Mouse (Mus musculus) lung, adult 2 months (tissue): Measurements from ENCODE around the gene Pld4. TPM values are rescaled to one million over a fixed set of nuclear protein-coding genes. Genes with fewer than 3 reads are reported as not detected.

Experiments
- DNase-seq: peaks from one replicate; pipeline ENCODE4 v3.0.0; 2022
- H3K4me1 ChIP-seq: fragments of 200-500 bp; 2 replicates; pipeline ENCODE4 v1.6.1; 2011; ENCODE audit warnings: low read length; ENCODE audit not compliant: control insufficient read depth, insufficient read depth
- H3K4me3 ChIP-seq: fragments of 200-500 bp; replicated peaks from 2 replicates; pipeline ENCODE3; 2011; ENCODE audit warnings: low read depth, mild to moderate bottlenecking, control low read depth, low read length; ENCODE audit errors: extremely low read depth
- CTCF ChIP-seq: fragments of 200-500 bp; IDR thresholded peaks from 2 replicates; pipeline ENCODE4 v1.5.1; 2011; ENCODE audit warnings: mild to moderate bottlenecking, low read length, control low read depth; ENCODE audit not compliant: insufficient read depth
- POLR2A ChIP-seq: fragments of 200-500 bp; IDR thresholded peaks from 2 replicates; pipeline ENCODE4 v1.6.1; 2011; ENCODE audit warnings: low read depth, mild to moderate bottlenecking, control low read depth, low read length, borderline replicate concordance; ENCODE audit errors: extremely low read depth
- WGBS: fragments of 180-500 bp; shearing (Covaris S2); methylation state at CpG from one replicate; pipeline ENCODE4 v1.1.7; 2018; 5-methylcytosine and 5-hydroxymethylcytosine counted together
- polyA plus RNA-seq: library from polyadenylated mRNA; depleted of rRNA; stranded (reverse); fragments of >200 nt; gene quantifications from 2 replicates; pipeline ENCODE4 v1.2.3, GENCODE M21; 2012

Gene Pld4
- polyA plus RNA-seq, 1 experiment = 90.1 TPM

DNA sequence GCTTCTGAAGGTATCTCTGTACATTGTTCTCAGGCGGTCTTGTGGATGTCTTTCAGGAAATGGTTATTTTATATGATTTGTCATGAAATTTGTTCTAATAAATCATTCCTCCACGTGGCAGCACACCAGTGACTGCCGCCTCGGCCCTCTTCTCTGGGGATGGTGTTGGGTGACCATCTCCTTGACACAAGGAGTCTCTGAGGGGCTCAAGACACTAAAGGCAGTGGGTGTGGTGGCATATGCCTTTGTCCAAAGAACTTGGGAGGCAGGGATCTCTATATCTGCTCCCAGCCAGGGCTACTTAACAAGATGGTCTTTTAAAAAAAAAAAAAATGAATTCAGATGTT is 14.0 kb upstream of the Pld4 start:
- Histone ChIP-seq H3K4me3 (no peak overlapping the region), H3K4me1 (no peaks in the 10 kb centered on the region; the same call in 1 of the 2 replicates)
- TF ChIP-seq CTCF = no peak
- TF ChIP-seq POLR2A = no peak
- WGBS = 80% methylated on average over 4 of the region's 4 CpGs
- no peak for DNase-seq

DNA sequence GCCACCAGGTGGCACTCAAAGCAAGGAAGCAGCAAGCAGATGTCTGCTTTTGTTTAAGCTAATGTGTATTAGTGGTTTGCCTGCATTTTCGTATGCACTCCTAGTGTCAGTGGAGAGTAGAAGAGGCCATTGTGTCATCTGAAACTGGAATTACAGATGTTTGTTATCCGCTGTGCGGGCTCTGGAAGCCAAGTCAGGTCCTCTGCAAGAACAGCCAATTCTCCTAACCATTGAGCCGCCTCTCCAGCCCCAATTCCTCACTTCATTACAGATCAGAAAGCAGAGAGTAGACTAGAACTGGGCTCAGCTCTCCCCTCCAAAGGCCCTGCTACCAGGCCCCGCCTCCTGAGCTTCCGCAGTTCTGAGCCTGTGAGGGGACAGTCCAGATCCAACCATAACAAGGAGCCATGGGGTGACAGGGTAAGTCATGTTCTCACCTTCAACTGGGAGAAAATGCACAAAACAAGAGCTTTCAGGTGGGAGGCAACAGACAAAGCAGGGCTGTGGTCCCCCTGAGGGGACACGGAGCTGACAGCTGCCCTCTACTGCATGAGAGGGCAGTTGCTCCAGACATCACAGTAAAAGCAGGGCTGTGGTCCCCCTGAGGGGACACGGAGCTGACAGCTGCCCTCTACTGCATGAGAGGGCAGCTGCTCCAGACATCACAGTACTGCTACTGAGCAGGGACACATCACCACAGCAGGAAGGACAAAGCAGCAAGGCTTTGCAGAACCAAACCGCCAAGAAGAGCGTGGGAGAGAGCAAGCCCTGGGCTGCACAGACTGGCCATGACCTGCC is 13.4 kb upstream of the Pld4 start:
- TF ChIP-seq POLR2A (no peak), CTCF (peak; percentile 16; the same call in 1 of the 2 replicates)
- no peak for DNase-seq
- Histone ChIP-seq H3K4me3 (no peak overlapping the region), H3K4me1 (no peaks in the 10 kb centered on the region; the same call in 1 of the 2 replicates)
- WGBS = 33% methylated on average over 10 of the region's 10 CpGs

DNA sequence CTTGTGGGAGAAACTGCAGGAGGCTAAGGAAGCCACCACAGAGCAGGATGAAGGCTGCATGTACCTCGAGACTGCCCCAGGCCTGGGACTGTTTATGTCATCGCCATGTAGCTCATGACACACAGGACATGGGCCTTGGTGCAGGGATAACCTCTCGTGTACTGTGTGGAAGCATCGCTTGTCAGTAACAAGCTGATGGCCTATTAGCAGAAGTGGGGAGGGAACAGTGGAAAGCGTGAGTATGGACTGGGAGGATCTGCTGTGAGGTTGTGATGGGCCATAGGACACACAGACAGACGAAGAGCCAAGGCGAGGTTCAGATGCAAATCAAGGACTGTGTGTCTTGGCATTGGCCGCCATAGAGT is 12.9 kb upstream of the Pld4 start:
- Histone ChIP-seq H3K4me3 (no peak overlapping the region), H3K4me1 (no peaks in the 10 kb centered on the region; the same call in 1 of the 2 replicates)
- WGBS = 77% methylated on average over 8 of the region's 8 CpGs
- TF ChIP-seq CTCF (no peak), POLR2A (no peak)
- no peak for DNase-seq

DNA sequence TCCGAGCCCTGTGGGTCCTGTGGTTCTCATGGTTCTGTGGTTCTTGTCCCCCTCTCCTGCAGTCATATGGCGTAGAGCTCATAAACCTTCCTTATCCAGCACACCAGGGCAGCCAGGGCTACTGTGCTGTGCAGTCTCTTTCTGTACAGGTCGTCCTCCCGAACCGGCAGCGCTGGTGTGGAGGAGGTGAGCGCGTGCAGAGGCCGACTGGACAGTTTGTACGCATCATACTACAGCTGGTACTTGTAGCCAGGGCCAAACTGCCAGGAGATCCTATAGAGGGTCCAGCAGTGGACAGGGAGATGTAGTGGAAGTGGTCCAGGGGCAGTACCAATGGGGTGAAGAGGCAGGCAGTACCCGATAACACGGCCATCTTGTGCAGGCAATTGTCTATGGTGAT is 9.5 kb upstream of the Pld4 start:
- no peak overlapping the region for H3K4me3 ChIP-seq
- TF ChIP-seq CTCF = no peak
- TF ChIP-seq POLR2A = no peak
- no peaks in the 10 kb centered on the region; the same call in 1 of the 2 replicates for H3K4me1 ChIP-seq
- 78% methylated on average over 12 of the region's 12 CpGs for WGBS
- no peak for DNase-seq

DNA sequence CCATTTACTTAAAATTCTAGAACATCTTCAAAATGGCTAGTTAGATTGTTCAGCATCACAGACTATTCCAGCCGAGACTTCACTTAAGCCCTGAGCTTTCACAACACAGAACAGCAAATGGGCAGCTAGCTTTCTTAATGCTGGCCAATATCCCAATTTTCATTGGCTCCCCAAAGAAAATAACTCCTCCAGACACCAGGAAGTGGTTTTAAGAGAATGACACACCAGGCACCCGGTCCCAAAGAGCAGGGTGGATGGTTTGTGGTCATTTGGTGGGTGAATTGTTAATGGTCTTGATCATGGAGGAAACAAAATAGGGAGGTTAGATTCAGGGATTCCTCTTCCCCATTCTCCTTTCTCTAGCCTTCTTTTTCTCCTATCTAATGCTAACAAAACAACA is 8.1 kb upstream of the Pld4 start:
- WGBS = 32% methylated on average over 2 of the region's 2 CpGs
- no peak overlapping the region for H3K4me3 ChIP-seq
- no peaks in the 10 kb centered on the region for H3K4me1 ChIP-seq
- no peak for TF ChIP-seq POLR2A
- TF ChIP-seq CTCF = no peak
- no peak for DNase-seq

GRCm38 (mm10) chr12:112755900-112756299 is 4.6 kb upstream of the Pld4 start:
- no peak overlapping the region for H3K4me3 ChIP-seq
- H3K4me1 ChIP-seq = no peaks in the 10 kb centered on the region
- DNase-seq = no peak
- 63% methylated on average over 4 of the region's 4 CpGs for WGBS
- TF ChIP-seq POLR2A = no peak
- TF ChIP-seq CTCF = no peak

GRCm38 (mm10) chr12:112757896-112758295 is 2.6 kb upstream of the Pld4 start:
- TF ChIP-seq POLR2A (no peak), CTCF (no peak)
- Histone ChIP-seq H3K4me3 (no peak overlapping the region), H3K4me1 (no peaks in the 10 kb centered on the region)
- no peak for DNase-seq
- 83% methylated on average over 5 of the region's 5 CpGs for WGBS

DNA sequence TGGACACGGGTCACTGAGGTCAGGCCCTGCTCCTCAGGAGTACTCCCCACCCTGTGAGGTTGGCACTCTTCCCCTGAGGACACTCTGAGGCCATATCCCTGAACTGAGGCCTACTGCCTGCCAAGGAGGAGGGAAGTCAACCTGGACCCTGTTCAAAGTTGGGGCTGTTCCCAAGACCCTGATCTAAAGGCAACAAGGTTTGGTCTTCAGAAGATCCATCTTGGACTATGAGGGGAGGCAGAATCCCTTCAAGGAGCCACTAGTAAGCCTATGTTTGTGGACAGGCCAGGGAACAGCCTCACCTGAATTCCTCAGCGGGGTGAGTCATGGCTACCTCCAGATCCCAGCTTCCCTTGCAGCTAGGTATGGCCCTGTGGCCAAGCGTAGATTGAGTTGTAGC is 984 bp upstream of the Pld4 start:
- DNase-seq = no peak
- WGBS = 89% methylated on average over 3 of the region's 3 CpGs
- H3K4me3 ChIP-seq = no peak overlapping the region
- H3K4me1 ChIP-seq = no peaks in the 10 kb centered on the region
- TF ChIP-seq CTCF = no peak
- TF ChIP-seq POLR2A = no peak

GRCm38 (mm10) chr12:112761411-112761810 is 956 bp downstream of the Pld4 start:
- H3K4me3 ChIP-seq = no peak overlapping the region
- TF ChIP-seq POLR2A (no peak), CTCF (no peak)
- DNase-seq = peak; percentile 2
- 65% methylated on average over 4 of the region's 4 CpGs for WGBS
- H3K4me1 ChIP-seq = no peaks in the 10 kb centered on the region

DNA sequence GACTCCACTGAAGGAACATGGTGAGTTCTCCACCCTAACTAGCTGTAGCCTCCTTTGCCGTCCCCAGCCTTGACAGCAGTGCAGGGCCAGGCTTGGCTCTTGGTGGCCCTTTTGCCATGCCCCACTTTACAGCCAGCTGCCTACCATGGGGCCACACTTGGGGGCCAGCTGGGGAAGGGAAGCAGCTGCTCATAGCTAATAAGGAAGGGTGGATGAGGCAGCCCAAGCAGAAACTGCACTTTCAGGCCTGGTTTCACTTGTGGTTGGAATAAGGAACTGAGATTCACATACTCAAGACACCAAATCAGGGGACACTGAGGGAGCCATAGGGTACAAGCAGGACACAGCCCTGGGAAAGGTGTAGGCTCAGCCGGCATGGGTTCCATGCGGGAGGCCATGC is 1.6 kb downstream of the Pld4 start:
- TF ChIP-seq CTCF = no peak
- no peak for TF ChIP-seq POLR2A
- WGBS = 83% methylated on average over 3 of the region's 3 CpGs
- peak; percentile 5 for DNase-seq
- no peak overlapping the region for H3K4me3 ChIP-seq
- no peaks in the 10 kb centered on the region for H3K4me1 ChIP-seq
